Mouse (Mus musculus) ovary, adult 10 weeks (tissue): ENCODE results near the gene Izumo1. TPM values are rescaled to one million over a fixed set of nuclear protein-coding genes. Genes with fewer than 3 reads are reported as not detected.

Source experiments
- polyA plus RNA-seq: library from polyadenylated mRNA; stranded (reverse); fragments of 350-450 nt; fragmentation: Illumina TruSeq; extraction: RNeasy Lipid Tissue Mini Kit (QIAGEN cat#74804); gene quantifications from one replicate; pipeline ENCODE4 v1.2.3, GENCODE M21; 2014

The Izumo1 gene
- not detected for polyA plus RNA-seq

DNA sequence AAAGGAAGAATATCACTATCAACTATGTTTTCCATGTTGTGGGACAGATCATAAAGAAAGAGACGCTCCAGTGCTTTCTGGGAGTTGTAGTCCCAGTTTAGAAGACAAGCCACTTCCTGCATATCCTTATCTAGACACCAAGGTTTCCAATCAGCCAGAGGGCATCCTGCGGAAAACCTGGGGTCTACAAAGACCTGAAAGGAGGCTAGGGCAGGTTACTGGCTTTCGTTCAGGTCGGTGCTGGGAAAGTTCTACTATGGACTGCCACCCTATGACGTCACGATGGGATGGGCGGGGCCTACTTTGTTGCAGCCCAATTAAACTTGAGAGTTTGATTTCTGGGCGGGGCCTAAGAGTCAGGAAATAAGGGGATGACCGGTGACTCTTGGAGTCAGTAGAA is at the start of gene Izumo1:
TSS of gene Izumo1 (plus strand) at position 369 of the 400 bp plus-strand sequence.

DNA sequence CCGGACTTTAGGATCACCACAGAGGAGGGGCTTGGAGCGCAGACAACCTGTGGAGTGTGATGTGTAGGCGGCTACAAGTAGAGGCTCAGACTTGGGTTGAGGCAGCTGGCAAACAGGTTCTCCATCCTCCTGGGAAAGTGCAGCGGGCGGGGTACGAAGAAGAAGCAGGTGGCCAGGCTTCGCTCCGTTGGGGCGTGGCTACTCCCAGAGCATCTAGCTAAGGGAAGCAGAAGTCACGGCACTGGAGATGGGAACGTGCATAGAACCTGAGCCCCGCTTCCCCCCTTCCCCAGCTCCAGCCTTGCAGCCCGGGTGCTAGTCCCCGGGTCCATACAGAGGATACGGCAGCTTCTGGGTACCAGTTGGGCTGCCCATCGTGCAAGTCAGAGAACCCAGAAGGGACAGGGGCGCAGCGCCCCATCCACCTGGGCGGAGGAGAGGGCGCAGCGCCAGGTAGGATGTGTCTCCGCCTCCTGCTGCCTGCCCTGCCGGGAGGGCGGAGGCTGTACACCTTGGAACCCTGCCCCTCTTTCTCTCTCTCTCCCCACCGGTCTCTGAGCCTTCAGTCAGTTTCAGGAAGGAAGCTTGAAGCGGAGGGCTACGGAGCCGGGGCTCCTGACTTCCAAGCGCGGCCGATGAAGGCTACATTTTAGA is 4.4 kb upstream of the Izumo1 start, which contains the start of gene Fut1:
TSS of gene Fut1 (plus strand) at position 248 of the 654 bp plus-strand sequence.

DNA sequence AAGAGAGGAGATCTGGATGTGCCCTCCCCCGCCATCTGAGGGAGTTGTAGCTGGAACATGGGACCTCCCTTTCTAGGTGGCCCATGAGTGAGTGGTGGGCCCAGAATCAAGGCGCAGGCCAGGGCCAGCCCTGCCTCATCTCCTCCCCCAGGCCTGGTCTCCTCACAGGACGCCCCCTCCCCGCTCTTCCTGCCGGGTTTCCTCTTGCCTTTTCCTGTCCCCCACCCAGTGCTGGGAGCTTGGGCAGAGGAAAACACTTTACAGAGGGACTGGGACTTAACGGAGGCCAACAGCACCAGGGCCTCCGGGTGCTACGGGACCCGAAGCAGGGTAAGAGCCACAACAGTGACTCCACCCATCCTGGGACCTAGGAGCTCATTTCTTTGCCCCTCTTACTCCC is 5.7 kb downstream of the Izumo1 start, which contains the start of gene Rasip1:
TSS of gene Rasip1 (plus strand) at position 228 of the 400 bp plus-strand sequence.

DNA sequence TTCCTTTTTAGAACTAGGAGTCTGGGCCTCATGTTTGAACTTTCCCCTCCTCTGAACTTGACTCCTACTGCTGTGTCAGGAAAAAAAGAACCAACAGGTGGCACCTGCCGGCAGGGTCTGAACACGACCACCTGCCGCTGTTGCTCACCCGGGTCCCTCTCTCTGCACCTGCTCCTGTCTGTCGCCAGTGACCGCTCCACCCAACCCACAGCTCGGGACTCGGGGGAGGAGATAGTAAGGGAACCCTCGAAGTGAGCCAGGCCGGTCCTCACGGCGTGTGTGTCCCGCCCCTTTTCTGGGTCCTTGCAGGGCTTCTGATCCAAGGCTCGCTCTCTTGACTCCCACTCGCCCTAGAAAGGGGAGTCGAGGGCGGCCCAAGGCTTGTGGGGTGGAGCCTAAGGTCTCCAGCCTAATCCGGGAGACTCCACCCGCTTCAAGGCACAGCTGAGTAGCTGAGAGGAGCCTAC is 18.0 kb downstream of the Izumo1 start, which contains the start of gene Mamstr:
TSS of gene Mamstr (plus strand) at position 417 of the 467 bp plus-strand sequence.

DNA sequence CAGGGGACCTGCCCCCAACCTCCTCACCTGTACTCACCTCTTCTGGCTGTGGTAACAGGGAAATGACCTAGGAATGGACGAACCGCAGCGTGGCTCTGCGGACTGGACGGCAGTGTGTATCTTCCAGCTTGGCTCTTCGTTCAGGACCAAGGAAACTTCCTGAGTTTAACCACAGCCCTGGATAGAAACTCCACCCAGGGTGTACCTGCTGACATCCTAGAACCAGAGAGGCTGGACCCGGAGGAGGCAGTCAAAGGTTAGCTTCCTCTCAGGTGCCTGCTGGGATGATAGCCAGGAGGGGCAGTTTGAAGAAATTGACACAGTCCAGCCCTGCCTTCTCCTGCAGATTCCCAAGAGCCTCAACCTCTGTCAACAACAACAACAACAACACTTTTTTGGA is 44.5 kb downstream of the Izumo1 start, which contains the start of gene Fut2:
TSS of gene Fut2 (minus strand) at position 234 of the 400 bp plus-strand sequence.

Other genes with a start within 250 kb of the Izumo1 start
- 78.5 TPM for gene Snrnp70, start 226.1 kb upstream of the Izumo1 start, polyA plus RNA-seq
- not detected for gene Kcna7, start 216.2 kb upstream of the Izumo1 start, polyA plus RNA-seq
- 2.6 TPM for gene Ntf5, start 208.1 kb upstream of the Izumo1 start, polyA plus RNA-seq
- not detected for gene Lhb, start 201.0 kb upstream of the Izumo1 start, polyA plus RNA-seq
- 4.5 TPM for gene Gys1, start 187.0 kb upstream of the Izumo1 start, polyA plus RNA-seq
- gene Ruvbl2, start 183.7 kb upstream of the Izumo1 start, polyA plus RNA-seq = 2.1 TPM
- gene Ftl1, start 161.9 kb upstream of the Izumo1 start, polyA plus RNA-seq = 0.88 TPM
- gene Bax, start 154.9 kb upstream of the Izumo1 start, polyA plus RNA-seq = 1.9 TPM
- gene Tulp2, start 139.9 kb upstream of the Izumo1 start, polyA plus RNA-seq = 2.3 TPM
- gene Gm45808, start 135.0 kb upstream of the Izumo1 start, polyA plus RNA-seq = not detected
- gene Dhdh, start 133.0 kb upstream of the Izumo1 start, polyA plus RNA-seq = 28.5 TPM
- gene Nucb1, start 111.4 kb upstream of the Izumo1 start, polyA plus RNA-seq = 55.5 TPM
- gene Ppp1r15a, start 95.5 kb upstream of the Izumo1 start, polyA plus RNA-seq = 2.3 TPM
- gene Plekha4, start 95.5 kb upstream of the Izumo1 start, polyA plus RNA-seq = 0.43 TPM
- gene Hsd17b14, start 66.9 kb upstream of the Izumo1 start, polyA plus RNA-seq = not detected
- gene Bcat2, start 51.7 kb upstream of the Izumo1 start, polyA plus RNA-seq = 2.1 TPM
- not detected for gene Fgf21, start 6.3 kb upstream of the Izumo1 start, polyA plus RNA-seq
- not detected for gene Fut1, start 4.5 kb upstream of the Izumo1 start, polyA plus RNA-seq
- not detected for gene Rasip1, start 5.7 kb downstream of the Izumo1 start, polyA plus RNA-seq
- 0.51 TPM for gene Mamstr, start 18.2 kb downstream of the Izumo1 start, polyA plus RNA-seq
- 0.94 TPM for gene Fut2, start 44.6 kb downstream of the Izumo1 start, polyA plus RNA-seq
- gene Ntn5, start 62.2 kb downstream of the Izumo1 start, polyA plus RNA-seq = not detected
- not detected for gene Sec1, start 72.6 kb downstream of the Izumo1 start, polyA plus RNA-seq
- not detected for gene Car11, start 78.0 kb downstream of the Izumo1 start, polyA plus RNA-seq
- gene Dbp, start 83.3 kb downstream of the Izumo1 start, polyA plus RNA-seq = 10.6 TPM
- gene Rpl18, start 93.6 kb downstream of the Izumo1 start, polyA plus RNA-seq = 1.6 TPM
- 0.40 TPM for gene Sphk2, start 96.2 kb downstream of the Izumo1 start, polyA plus RNA-seq
- gene Fam83e, start 99.4 kb downstream of the Izumo1 start, polyA plus RNA-seq = not detected
- gene Spaca4, start 104.0 kb downstream of the Izumo1 start, polyA plus RNA-seq = not detected
- not detected for gene Lmtk3, start 161.9 kb downstream of the Izumo1 start, polyA plus RNA-seq
- not detected for gene Sult2b1, start 162.9 kb downstream of the Izumo1 start, polyA plus RNA-seq
- 14.9 TPM for gene Cyth2, start 192.8 kb downstream of the Izumo1 start, polyA plus RNA-seq
- gene Kcnj14, start 203.0 kb downstream of the Izumo1 start, polyA plus RNA-seq = not detected
- gene Grwd1, start 209.1 kb downstream of the Izumo1 start, polyA plus RNA-seq = 0.86 TPM